Mouse (Mus musculus) ES-E14 (cell line): Measurements from ENCODE around the gene Smpd3. TPM values are rescaled to one million over a fixed set of nuclear protein-coding genes. Genes with fewer than 3 reads are reported as not detected.

Experiments
- DNase-seq: peaks from one replicate; pipeline ENCODE4 v3.0.0-alpha.2; 2013; ENCODE audit warnings: low read depth, low spot score
- H3K27ac ChIP-seq: 2 replicates; pipeline ENCODE4 v1.5.1; 2012; ENCODE audit warnings: low read depth, mild to moderate bottlenecking, low read length, moderate library complexity, mixed read lengths; ENCODE audit not compliant: poor library complexity, insufficient read depth, severe bottlenecking
- H3K36me3 ChIP-seq: 2 replicates; pipeline ENCODE4 v1.6.1; 2012; ENCODE audit warnings: mild to moderate bottlenecking, low read length, moderate library complexity, mixed read lengths; ENCODE audit not compliant: control insufficient read depth, poor library complexity, insufficient read depth, severe bottlenecking
- H3K4me1 ChIP-seq, 2 experiments: fragments of 150-350 bp in 1 of 2; sonication (generic) in 1 of 2; 2 replicates each; pipeline ENCODE4 v1.6.1; 2012; ENCODE audit warnings: low read length in 2 of 2, mild to moderate bottlenecking in 1 of 2, mixed read lengths in 1 of 2; ENCODE audit not compliant: control insufficient read depth in 2 of 2, insufficient read depth in 2 of 2, poor library complexity in 1 of 2
- H3K4me3 ChIP-seq, 2 experiments: fragments of 150-350 bp in 1 of 2; sonication (generic) in 1 of 2; 2 replicates each; pipeline ENCODE4 v1.5.1; 2012; ENCODE audit warnings: low read length in 2 of 2, low read depth in 1 of 2, mild to moderate bottlenecking in 1 of 2, mixed read lengths in 1 of 2; ENCODE audit not compliant: insufficient read depth in 1 of 2, poor library complexity in 1 of 2, severe bottlenecking in 1 of 2
- H3K9ac ChIP-seq: 2 replicates; pipeline ENCODE4 v1.6.1; 2012; ENCODE audit warnings: low read depth, mild to moderate bottlenecking, low read length, mixed read lengths; ENCODE audit not compliant: poor library complexity, insufficient read depth, severe bottlenecking
- H3K9me3 ChIP-seq: fragments of 150-350 bp; sonication (generic); 2 replicates; pipeline ENCODE4 v1.6.1; 2012; ENCODE audit warnings: low read depth, mild to moderate bottlenecking, low read length; ENCODE audit not compliant: control insufficient read depth, insufficient read depth
- CHD2 ChIP-seq: IDR thresholded peaks from 2 replicates; pipeline ENCODE4 v1.6.1; 2014; ENCODE audit warnings: mild to moderate bottlenecking, low read depth, low read length, inconsistent platforms
- HCFC1 ChIP-seq: IDR thresholded peaks from 2 replicates; pipeline ENCODE4 v1.6.1; 2012; ENCODE audit warnings: low read length, inconsistent platforms, borderline replicate concordance; ENCODE audit not compliant: insufficient read depth
- MAFK ChIP-seq: IDR thresholded peaks from 2 replicates; pipeline ENCODE4 v1.6.1; 2014; ENCODE audit warnings: mild to moderate bottlenecking, low read depth, low read length, inconsistent platforms; ENCODE audit not compliant: insufficient read depth
- ZC3H11A ChIP-seq: IDR thresholded peaks from 2 replicates; pipeline ENCODE4 v1.6.1; 2012; ENCODE audit warnings: low read depth, mild to moderate bottlenecking, inconsistent platforms, low read length, borderline replicate concordance
- ZNF384 ChIP-seq: IDR thresholded peaks from 2 replicates; pipeline ENCODE4 v1.6.1; 2012; ENCODE audit warnings: low read depth, low read length, inconsistent platforms
- in situ Hi-C, 2 experiments: fragments of 600-800 bp; cut with MboI; formaldehyde crosslinking; loops; one replicate each; pipeline ENCODE4 v1.15.1; 2025; ENCODE audit warnings: low sequenced_read_pairs in 2 of 2, inconsistent platforms in 1 of 2; ENCODE audit not compliant: unreplicated experiment in 2 of 2
- total RNA-seq: library from RNA; depleted of rRNA; stranded (reverse); fragments of 300-350 nt; gene quantifications from 2 replicates; pipeline ENCODE4 v1.2.3, GENCODE M21; 2012

Smpd3 gene
- total RNA-seq, 1 experiment: 0.94 TPM

- Histone ChIP-seq H3K9ac (no peak overlapping the region), H3K4me1 (peaks cover 2 to 14% of the 10 kb centered on the region in 2 experiments; a peak in 3 of 4 replicates), H3K4me3 (no peak overlapping the region)
Measured at GRCm38 (mm10) chr8:106289464-106289863, 48.3 kb downstream of the Smpd3 start.

GRCm38 (mm10) chr8:106288732-106289131 is 49.1 kb downstream of the Smpd3 start:
- in situ Hi-C loops: no loop called here
- H3K27ac ChIP-seq: no peak overlapping the region
- TF ChIP-seq CHD2: no peak
- no peak for TF ChIP-seq ZNF384
- no peak for TF ChIP-seq HCFC1
- no peak for TF ChIP-seq MAFK
- TF ChIP-seq ZC3H11A: no peak
- peaks cover 2 to 14% of the 10 kb centered on the region in 2 experiments; a peak in 3 of 4 replicates for H3K4me1 ChIP-seq
- H3K36me3 ChIP-seq: no peaks in the 10 kb centered on the region
- no peak overlapping the region for H3K9ac ChIP-seq
- DNase-seq: no peak
- no peaks in the 10 kb centered on the region for H3K9me3 ChIP-seq
- no peak overlapping the region for H3K4me3 ChIP-seq

More at GRCm38 (mm10) chr8:106289464-106289863, 48.3 kb downstream of the Smpd3 start:
- Histone ChIP-seq H3K27ac (no peak overlapping the region), H3K36me3 (no peaks in the 10 kb centered on the region), H3K9me3 (no peaks in the 10 kb centered on the region)
- TF ChIP-seq CHD2 (no peak), ZNF384 (no peak), ZC3H11A (no peak), HCFC1 (no peak), MAFK (no peak)
- no peak for DNase-seq
- in situ Hi-C loops: no loop called here

GRCm38 (mm10) chr8:106287445-106287844 is 50.3 kb downstream of the Smpd3 start:
- TF ChIP-seq ZC3H11A (no peak), HCFC1 (no peak), CHD2 (no peak), ZNF384 (no peak), MAFK (no peak)
- in situ Hi-C loops: no loop called here
- no peaks in the 10 kb centered on the region for H3K9me3 ChIP-seq
- H3K4me3 ChIP-seq: no peak overlapping the region
- no peaks in the 10 kb centered on the region for H3K36me3 ChIP-seq
- H3K9ac ChIP-seq: no peak overlapping the region
- no peak for DNase-seq
- no peak overlapping the region for H3K27ac ChIP-seq
- H3K4me1 ChIP-seq: peaks cover 2 to 14% of the 10 kb centered on the region in 2 experiments; a peak in 3 of 4 replicates

- H3K36me3 ChIP-seq: no peaks in the 10 kb centered on the region
- TF ChIP-seq ZNF384 (no peak), ZC3H11A (no peak), MAFK (no peak), CHD2 (no peak), HCFC1 (no peak)
- H3K4me3 ChIP-seq: no peak overlapping the region
- peaks cover 2 to 10% of the 10 kb centered on the region in 2 experiments; a peak in 2 of 4 replicates for H3K4me1 ChIP-seq
- H3K27ac ChIP-seq: no peak overlapping the region
- no peak for DNase-seq
- in situ Hi-C loops: no loop called here
- no peaks in the 10 kb centered on the region for H3K9me3 ChIP-seq
- H3K9ac ChIP-seq: no peak overlapping the region
Measured at GRCm38 (mm10) chr8:106280844-106281243, 56.9 kb downstream of the Smpd3 start.

- in situ Hi-C loops: no loop called here
- H3K4me1 ChIP-seq: peaks cover 2 to 10% of the 10 kb centered on the region in 2 experiments; a peak in 2 of 4 replicates
- no peaks in the 10 kb centered on the region for H3K9me3 ChIP-seq
Measured at GRCm38 (mm10) chr8:106280154-106280553, 57.6 kb downstream of the Smpd3 start.

More at GRCm38 (mm10) chr8:106280154-106280553, 57.6 kb downstream of the Smpd3 start:
- Histone ChIP-seq H3K36me3 (no peaks in the 10 kb centered on the region), H3K9ac (no peak overlapping the region), H3K27ac (no peak overlapping the region), H3K4me3 (no peak overlapping the region)
- DNase-seq: no peak
- TF ChIP-seq ZNF384 (no peak), ZC3H11A (no peak), MAFK (no peak), CHD2 (no peak), HCFC1 (no peak)
